Mouse (Mus musculus) hindbrain, embryonic 11.5 days (tissue): ENCODE measurements around the gene Tmem131. TPM values are rescaled to one million over a fixed set of nuclear protein-coding genes. Genes with fewer than 3 reads are reported as not detected.

Experiments used
- ATAC-seq: fragments of 200-750 bp; cut with Nextera tagmentation; 2 replicates; pipeline ENCODE4 v1.8.0; 2017; ENCODE audit warnings: mild to moderate bottlenecking, moderate TSS enrichment, moderate library complexity; ENCODE audit not compliant: low FRiP score
- DNase-seq: peaks from one replicate; pipeline ENCODE4 v3.0.0-alpha.2; 2015; ENCODE audit warnings: low spot score
- H3K27ac ChIP-seq: fragments of 300-500 bp; sonication (generic); 2 replicates; pipeline ENCODE4 v1.5.1; 2014; ENCODE audit warnings: mild to moderate bottlenecking, low read depth, low read length
- H3K27me3 ChIP-seq: fragments of 300-500 bp; sonication (generic); 2 replicates; pipeline ENCODE4 v1.6.1; 2014; ENCODE audit warnings: mild to moderate bottlenecking, low read length, moderate library complexity, mixed read lengths; ENCODE audit not compliant: control insufficient read depth, insufficient read depth
- H3K36me3 ChIP-seq: fragments of 300-500 bp; sonication (generic); 2 replicates; pipeline ENCODE4 v1.6.1; 2014; ENCODE audit warnings: mild to moderate bottlenecking, low read length, moderate library complexity, mixed read lengths; ENCODE audit not compliant: control insufficient read depth, insufficient read depth
- H3K4me1 ChIP-seq: fragments of 300-500 bp; sonication (generic); replicated peaks from 2 replicates; pipeline ENCODE4 v1.6.1; 2014; ENCODE audit warnings: low read length, mixed read lengths; ENCODE audit not compliant: control insufficient read depth, insufficient read depth
- H3K4me2 ChIP-seq: fragments of 300-500 bp; sonication (generic); replicated peaks from 2 replicates; pipeline ENCODE4 v1.6.1; 2014; ENCODE audit warnings: mild to moderate bottlenecking, low read depth, low read length
- H3K4me3 ChIP-seq: fragments of 300-500 bp; sonication (generic); 2 replicates; pipeline ENCODE4 v1.5.1; 2014; ENCODE audit warnings: low read depth, low read length
- H3K9ac ChIP-seq: fragments of 300-500 bp; sonication (generic); 2 replicates; pipeline ENCODE4 v1.6.1; 2014; ENCODE audit warnings: low read depth, low read length
- H3K9me3 ChIP-seq: fragments of 300-500 bp; sonication (generic); 2 replicates; pipeline ENCODE4 v1.6.1; 2016; ENCODE audit warnings: low read length; ENCODE audit not compliant: control insufficient read depth
- WGBS: fragments of 180-500 bp; shearing (Covaris S2); extraction: QIAGEN DNeasy Blood & Tissue Kit; methylation state at CpG from one replicate; pipeline ENCODE4 v1.1.7; 2014; 5-methylcytosine and 5-hydroxymethylcytosine counted together
- polyA plus RNA-seq: library from polyadenylated mRNA; unstranded; fragments of >200 nt; fragmentation: Nextera tagmentation; extraction: Ambion mirVana; gene quantifications from 2 replicates; pipeline ENCODE4 v1.2.1, GENCODE M21; 2014

Gene Tmem131
- polyA plus RNA-seq, 1 experiment from 2014 or later, result 17.9 TPM

GRCm38 (mm10) chr1:36874874-36875561 lies 68.4 kb downstream of the Tmem131 start:
- H3K9ac ChIP-seq, result no peak overlapping the region
- no peaks in the 10 kb centered on the region for H3K27me3 ChIP-seq
- H3K4me2 ChIP-seq, result no peak overlapping the region
- WGBS, result 83% methylated on average over 8 of the region's 8 CpGs
- H3K4me3 ChIP-seq, result no peak overlapping the region
- H3K4me1 ChIP-seq, result no peaks in the 10 kb centered on the region
- ATAC-seq, result no peak
- no peaks in the 10 kb centered on the region for H3K36me3 ChIP-seq
- DNase-seq, result no peak
- no peak overlapping the region for H3K27ac ChIP-seq
- H3K9me3 ChIP-seq, result no peaks in the 10 kb centered on the region

GRCm38 (mm10) chr1:36871238-36871637 lies 72.2 kb downstream of the Tmem131 start:
- Histone ChIP-seq H3K27ac (no peak overlapping the region), H3K4me2 (no peak overlapping the region), H3K4me1 (no peaks in the 10 kb centered on the region), H3K9ac (no peak overlapping the region), H3K4me3 (no peak overlapping the region), H3K36me3 (no peaks in the 10 kb centered on the region), H3K9me3 (no peaks in the 10 kb centered on the region), H3K27me3 (no peaks in the 10 kb centered on the region)
- WGBS, result 75% methylated on average over 4 of the region's 4 CpGs
- ATAC-seq (no peak), DNase-seq (no peak)

- Histone ChIP-seq H3K9ac (no peak overlapping the region), H3K4me1 (no peaks in the 10 kb centered on the region), H3K4me2 (no peak overlapping the region), H3K4me3 (no peak overlapping the region), H3K36me3 (no peaks in the 10 kb centered on the region), H3K27me3 (no peaks in the 10 kb centered on the region), H3K9me3 (no peaks in the 10 kb centered on the region), H3K27ac (no peak overlapping the region)
- DNase-seq (no peak), ATAC-seq (no peak)
- 91% methylated on average over 1 of the region's 1 CpGs for WGBS
Observed at GRCm38 (mm10) chr1:36870518-36870917, 72.9 kb downstream of the Tmem131 start.

GRCm38 (mm10) chr1:36864757-36865156 lies 78.7 kb downstream of the Tmem131 start:
- 87% methylated on average over 3 of the region's 3 CpGs for WGBS
- no peak overlapping the region for H3K4me2 ChIP-seq
- no peak overlapping the region for H3K4me3 ChIP-seq
- no peak overlapping the region for H3K9ac ChIP-seq
- H3K27ac ChIP-seq, result no peak overlapping the region
- H3K36me3 ChIP-seq, result no peaks in the 10 kb centered on the region
- H3K9me3 ChIP-seq, result no peaks in the 10 kb centered on the region
- no peaks in the 10 kb centered on the region for H3K27me3 ChIP-seq
- DNase-seq (no peak), ATAC-seq (no peak)
- no peaks in the 10 kb centered on the region for H3K4me1 ChIP-seq

GRCm38 (mm10) chr1:36861775-36862174 lies 81.7 kb downstream of the Tmem131 start:
- H3K4me2 ChIP-seq, result no peak overlapping the region
- H3K27ac ChIP-seq, result no peak overlapping the region
- ATAC-seq (no peak), DNase-seq (no peak)
- no peaks in the 10 kb centered on the region for H3K9me3 ChIP-seq
- no peak overlapping the region for H3K4me3 ChIP-seq
- H3K27me3 ChIP-seq, result no peaks in the 10 kb centered on the region
- H3K9ac ChIP-seq, result no peak overlapping the region
- no peaks in the 10 kb centered on the region for H3K4me1 ChIP-seq
- H3K36me3 ChIP-seq, result no peaks in the 10 kb centered on the region
- 86% methylated on average over 2 of the region's 2 CpGs for whole genome bisulfite sequencing

GRCm38 (mm10) chr1:36860876-36861275 lies 82.6 kb downstream of the Tmem131 start:
- Histone ChIP-seq H3K36me3 (no peaks in the 10 kb centered on the region), H3K4me2 (no peak overlapping the region), H3K4me3 (no peak overlapping the region), H3K27me3 (no peaks in the 10 kb centered on the region), H3K4me1 (no peaks in the 10 kb centered on the region), H3K9ac (no peak overlapping the region), H3K27ac (no peak overlapping the region), H3K9me3 (no peaks in the 10 kb centered on the region)
- DNase-seq, result no peak
- no peak for ATAC-seq
- WGBS, result 56% methylated on average over 1 of the region's 1 CpGs

- H3K27ac ChIP-seq, result no peak overlapping the region
- DNase-seq, result no peak
- H3K4me1 ChIP-seq, result no peaks in the 10 kb centered on the region
Observed at GRCm38 (mm10) chr1:36860431-36860849, 83.0 kb downstream of the Tmem131 start.

GRCm38 (mm10) chr1:36857081-36857480 lies 86.4 kb downstream of the Tmem131 start:
- Histone ChIP-seq H3K36me3 (no peaks in the 10 kb centered on the region), H3K9ac (no peak overlapping the region), H3K4me2 (no peak overlapping the region), H3K4me1 (no peaks in the 10 kb centered on the region), H3K9me3 (no peaks in the 10 kb centered on the region), H3K27ac (no peak overlapping the region), H3K27me3 (no peaks in the 10 kb centered on the region), H3K4me3 (no peak overlapping the region)
- ATAC-seq, result no peak
- 98% methylated on average over 6 of the region's 6 CpGs for WGBS
- no peak for DNase-seq

More at GRCm38 (mm10) chr1:36860431-36860849, 83.0 kb downstream of the Tmem131 start:
- no peak overlapping the region for H3K4me3 ChIP-seq
- no peak overlapping the region for H3K9ac ChIP-seq
- WGBS, result 66% methylated on average over 4 of the region's 4 CpGs
- no peak overlapping the region for H3K4me2 ChIP-seq
- H3K27me3 ChIP-seq, result no peaks in the 10 kb centered on the region
- no peaks in the 10 kb centered on the region for H3K9me3 ChIP-seq
- H3K36me3 ChIP-seq, result no peaks in the 10 kb centered on the region
- no peak for ATAC-seq

GRCm38 (mm10) chr1:36854198-36854765 lies 89.2 kb downstream of the Tmem131 start:
- ATAC-seq (no peak), DNase-seq (no peak)
- H3K27ac ChIP-seq, result no peak overlapping the region
- H3K9me3 ChIP-seq, result no peaks in the 10 kb centered on the region
- no peaks in the 10 kb centered on the region for H3K27me3 ChIP-seq
- 86% methylated on average over 10 of the region's 10 CpGs for WGBS
- no peaks in the 10 kb centered on the region for H3K4me1 ChIP-seq
- H3K4me3 ChIP-seq, result no peak overlapping the region
- no peaks in the 10 kb centered on the region for H3K36me3 ChIP-seq
- H3K9ac ChIP-seq, result no peak overlapping the region
- no peak overlapping the region for H3K4me2 ChIP-seq
